Mouse (Mus musculus): Measurements from ENCODE around the gene Snorc.

GRCm38 (mm10) chr1:87510845-87511244, 40.8 kb downstream of the Snorc start:
- TF ChIP-seq CTCF (IDR thresholded peaks at IDR 0.05; ENCODE audit: low read depth, low read length), result no peak
- TF ChIP-seq TAL1 (conservative IDR thresholded peaks at IDR 0.05; ENCODE audit: low read depth, low read length), result no peak
- TF ChIP-seq GATA1 (IDR thresholded peaks at IDR 0.05; ENCODE audit: borderline replicate concordance, low read length), result no peak
- TF ChIP-seq POLR2AphosphoS5 (IDR thresholded peaks at IDR 0.05; ENCODE audit: insufficient replicate concordance, low read depth, low read length), result no peak
- TF ChIP-seq GATA2 (IDR thresholded peaks at IDR 0.05; ENCODE audit: borderline replicate concordance, low read depth, low read length), result no peak
